Mouse (Mus musculus): Measurements from ENCODE around the gene Apbb1ip.

DNA sequence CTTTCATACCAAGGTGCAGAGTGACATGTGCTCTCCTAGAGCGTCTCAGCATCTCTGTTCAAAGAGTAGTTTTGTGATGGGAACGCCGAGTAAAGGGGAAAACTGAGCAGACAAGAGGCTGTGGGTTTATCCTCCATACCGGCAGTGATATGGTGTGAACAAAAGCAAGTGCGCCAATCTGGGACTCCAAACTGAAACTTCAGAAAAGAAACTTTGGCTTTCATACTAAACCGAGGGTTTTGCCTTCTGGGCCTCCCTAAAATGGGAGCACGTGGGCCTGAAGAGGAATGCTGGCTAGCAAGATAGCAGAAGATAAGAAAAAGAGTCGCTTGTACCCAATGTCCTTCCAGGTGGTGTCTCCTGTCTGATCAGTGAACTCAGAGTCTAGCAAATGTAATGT lies 1.3 kb downstream of the Apbb1ip start:
- TF ChIP-seq CTCF (IDR thresholded peaks at IDR 0.05; ENCODE audit: low read depth, low read length) = no peak
- TF ChIP-seq POLR2A (IDR thresholded peaks at IDR 0.05; ENCODE audit: extremely low read depth, insufficient read depth, low read length) = no peak
